9 mouse cellular contexts compared by ENCODE assay signal in the genomic region with DNA sequence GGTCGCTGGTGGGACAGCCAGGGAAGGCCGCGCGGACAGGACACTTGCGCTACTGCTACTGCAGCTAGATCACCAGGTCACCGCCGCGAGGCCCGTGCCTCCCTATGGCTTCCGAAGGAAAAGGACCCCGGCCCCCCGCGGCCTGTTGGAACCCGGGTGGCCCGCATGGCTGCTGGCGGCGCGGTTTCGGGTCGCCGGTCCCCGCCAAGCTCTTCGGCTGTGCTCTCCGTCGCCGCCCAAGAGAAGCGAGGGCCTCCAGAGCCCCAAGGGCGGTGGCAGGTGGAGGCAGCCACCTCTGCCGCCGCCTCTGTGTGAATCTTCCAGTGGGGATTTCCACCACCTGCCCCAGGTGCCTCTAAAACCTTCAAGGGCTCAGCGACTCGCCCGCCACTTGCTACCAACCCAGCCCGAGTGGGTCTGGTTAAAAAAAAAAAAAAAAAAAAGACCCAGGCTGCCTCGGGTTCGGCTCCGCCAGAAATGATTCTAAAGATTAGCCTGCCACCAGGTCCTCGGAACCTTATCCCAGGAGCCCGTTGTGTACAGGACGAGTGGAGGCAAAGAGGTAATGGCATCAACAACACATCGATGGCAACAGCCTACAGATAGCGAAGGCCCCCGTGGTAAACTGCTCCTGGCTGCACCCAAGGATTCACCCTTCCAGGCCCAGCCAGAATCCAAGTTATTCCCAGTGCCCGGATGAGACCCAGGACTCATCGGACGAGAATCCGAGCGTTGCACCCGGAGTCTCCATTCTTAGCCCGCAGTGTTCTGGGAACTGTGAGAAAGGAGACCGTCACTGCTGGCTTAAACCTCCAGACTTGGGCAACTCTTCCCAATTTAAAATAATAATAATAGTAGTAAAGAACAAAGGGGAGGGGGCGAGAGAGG. TPM values are rescaled to one million over a fixed set of nuclear protein-coding genes. Genes with fewer than 3 reads are reported as not detected.
DNase-seq lines count a peak whose midpoint lies in the region; ATAC-seq and TF ChIP-seq lines count a peak whose summit lies in the region.
"Had no signal": no experiment of that assay in that cellular context is flagged by ENCODE, and none has a peak within 500 bp of the region (broad histone marks: within the 10 kb centered on the region; RNA-seq: fewer than 3 reads in every experiment).

No protein-coding gene starts in this region.

- peak; percentile 44 for DNase-seq in liver, adult 2 months (ENCODE audit: extremely low read depth, low read depth, low spot score)
- no peak for DNase-seq in liver
- DNase-seq in kidney, postnatal 4 days = peak; percentile 56 to 66
- DNase-seq in layer of hippocampus, postnatal 36 days = no peak
- no peak for DNase-seq in adrenal gland, adult 18-20 months (ENCODE audit: low spot score in 2 of 2)
- DNase-seq in layer of hippocampus, adult 18-20 months (ENCODE audit: low spot score in 2 of 2) = no peak
- DNase-seq: adrenal gland, adult 8-10 months had no signal

- H3K4me1 ChIP-seq in liver, adult 2 months (ENCODE audit: control insufficient read depth, insufficient read depth, low read length) = peaks cover 17% of the 10 kb centered on the region; the same call in 1 of the 2 replicates
- H3K4me1 ChIP-seq in embryonic facial prominence, embryonic 12.5 days = peaks cover 26% of the 10 kb centered on the region
- peaks cover 9% of the 10 kb centered on the region for H3K4me1 ChIP-seq in neural tube, embryonic 14.5 days (ENCODE audit: control insufficient read depth, insufficient read depth, low read length)

- no peaks in the 10 kb centered on the region for H3K27me3 ChIP-seq in liver, adult 2 months (ENCODE audit: control insufficient read depth, insufficient read depth, low read length)
- H3K27me3 ChIP-seq in embryonic facial prominence, embryonic 12.5 days = peaks cover 21% of the 10 kb centered on the region
- peaks cover 18% of the 10 kb centered on the region for H3K27me3 ChIP-seq in neural tube, embryonic 14.5 days (ENCODE audit: control insufficient read depth, insufficient read depth, low read length)

- peak overlapping the region; percentile 80 for H3K4me3 ChIP-seq in liver, adult 2 months (ENCODE audit: insufficient read depth, low read depth, low read length)
- peak overlapping the region; percentile 64 for H3K4me3 ChIP-seq in embryonic facial prominence, embryonic 12.5 days
- peak overlapping the region; percentile 63 for H3K4me3 ChIP-seq in neural tube, embryonic 14.5 days (ENCODE audit: low read depth, low read length)

- no peaks in the 10 kb centered on the region for H3K9me3 ChIP-seq in embryonic facial prominence, embryonic 12.5 days
- no peaks in the 10 kb centered on the region for H3K9me3 ChIP-seq in neural tube, embryonic 14.5 days (ENCODE audit: control insufficient read depth, low read length)

- 0 out of 2 replicates have a peak, but pooled peaks have one; percentile 9 for TF ChIP-seq POLR2A in liver, adult 2 months (IDR thresholded peaks at IDR 0.05; ENCODE audit: extremely low read depth, insufficient read depth, low read length)

- WGBS in liver, adult 2 months = 6% methylated on average over 52 of the region's 52 CpGs
- 1% methylated on average over 52 of the region's 52 CpGs for WGBS in embryonic facial prominence, embryonic 12.5 days
- WGBS in neural tube, embryonic 14.5 days = 2% methylated on average over 52 of the region's 52 CpGs

- peak overlapping the region; percentile 85 for H3K4me2 ChIP-seq in embryonic facial prominence, embryonic 12.5 days (replicated peaks)
- H3K4me2 ChIP-seq in neural tube, embryonic 14.5 days (ENCODE audit: low read depth, low read length) = peak overlapping the region; percentile 85

- no peaks in the 10 kb centered on the region for H3K36me3 ChIP-seq in liver, adult 2 months (ENCODE audit: control insufficient read depth, insufficient read depth, low read length)
- no peaks in the 10 kb centered on the region for H3K36me3 ChIP-seq in embryonic facial prominence, embryonic 12.5 days
- H3K36me3 ChIP-seq in neural tube, embryonic 14.5 days (ENCODE audit: control insufficient read depth, insufficient read depth, low read length) = no peaks in the 10 kb centered on the region

- no peak for ATAC-seq in embryonic facial prominence, embryonic 12.5 days (ENCODE audit: insufficient number of reproducible peaks, insufficient read depth, low FRiP score, low TSS enrichment)
- no peak for ATAC-seq in neural tube, embryonic 14.5 days (ENCODE audit: low read depth)

- peaks cover 41% of the 10 kb centered on the region for H3K79me2 ChIP-seq in liver, adult 2 months (ENCODE audit: control insufficient read depth, insufficient read depth, low read length)

- TF ChIP-seq CTCF in liver, adult 2 months (IDR thresholded peaks at IDR 0.05; ENCODE audit: low read depth, low read length) = no peak

- peak overlapping the region; percentile 93 for H3K9ac ChIP-seq in liver, adult 2 months (ENCODE audit: low read depth, low read length)
- peak overlapping the region; percentile 82 for H3K9ac ChIP-seq in embryonic facial prominence, embryonic 12.5 days
- peak overlapping the region; percentile 74 for H3K9ac ChIP-seq in neural tube, embryonic 14.5 days (replicated peaks; ENCODE audit: low read depth, low read length)

- H3K27ac ChIP-seq in liver, adult 2 months (replicated peaks; ENCODE audit: insufficient read depth, low read depth, low read length) = peak overlapping the region; percentile 95
- no peak overlapping the region for H3K27ac ChIP-seq in embryonic facial prominence, embryonic 12.5 days
- H3K27ac ChIP-seq in neural tube, embryonic 14.5 days (ENCODE audit: low read depth, low read length) = no peak overlapping the region; the same call in none of the 2 replicates

RNA-seq across cellular contexts. Expression of gene Hs3st3b1, which starts 2.6 kb away (rescaled TPM):
- total RNA-seq in liver, adult 2 months (2014; rRNA removed) = 38.5 and 45.6 TPM in 2 replicates
- polyA plus RNA-seq in liver, adult 2 months (2012; rRNA removed) = 57.5 and 57.7 TPM in 2 replicates
- 21.5 and 22.9 TPM in 2 replicates for polyA plus RNA-seq in embryonic facial prominence, embryonic 12.5 days (2016; fragmentation: Nextera tagmentation; extraction: Ambion mirVana)
- 9.1 and 9.4 TPM in 2 replicates for polyA plus RNA-seq in neural tube, embryonic 14.5 days (2014; fragmentation: Nextera tagmentation; extraction: Ambion mirVana)
- total RNA-seq in layer of hippocampus, postnatal 36 days (2021) = under 1 TPM; 0.52 to 0.63 TPM
- 1 to 10 TPM; 1.8 to 2.7 TPM for total RNA-seq in adrenal gland, adult 18-20 months (2021)
- under 1 TPM; 0.67 to 0.71 TPM for total RNA-seq in layer of hippocampus, adult 18-20 months (2021)

Comparison
In these comparisons a context has a peak if more than half of its experiments do, and no peak if none do; other contexts are left out.
1. DNase-seq: peak in liver, adult 2 months (single experiment) and kidney, postnatal 4 days (2 of 2); none in liver (single experiment), layer of hippocampus, postnatal 36 days (0 of 2), adrenal gland, adult 18-20 months (0 of 2) and layer of hippocampus, adult 18-20 months (0 of 2).
2. RNA of gene Hs3st3b1, which starts 2.6 kb away (total RNA-seq): 38.5 to 45.6 TPM in liver, adult 2 months; 1.8 to 2.7 TPM in adrenal gland, adult 18-20 months, 0.67 to 0.71 TPM in layer of hippocampus, adult 18-20 months and 0.52 to 0.63 TPM in layer of hippocampus, postnatal 36 days; every median in the first group is over 10 times any median in the second.
3. Peak in every context shown above with its lines, with median percentiles within 50 percentile points of each other: H3K4me3 ChIP-seq and H3K9ac ChIP-seq.